Mouse (Mus musculus) gastrocnemius, postnatal 25 days (tissue): ENCODE results near the gene Ranbp2. TPM values are rescaled to one million over a fixed set of nuclear protein-coding genes. Genes with fewer than 3 reads are reported as not detected.

Experiments
- DNase-seq: peaks from one replicate; pipeline ENCODE4 v3.0.0; 2022
- long read RNA-seq, 2 experiments: library from polyadenylated mRNA; stranded (forward); transcript quantifications; one replicate each; pipeline ENCODE4 v2.0.0; 2021
- total RNA-seq, 2 experiments: library from RNA; stranded (reverse); gene quantifications; 1 replicate in 1 of 2; 2 replicates in 1 of 2; pipeline ENCODE4 v1.2.3; 2021

Gene Ranbp2
- total RNA-seq = 10 to 100 TPM; 39.5 to 40.1 TPM
- long read RNA-seq, experiment 1, full-length matches to known transcripts = 1 of 7 reads
- long read RNA-seq, experiment 1, partial matches to known transcripts = 3 of 7 reads
- long read RNA-seq, experiment 1, other reads (novel, unspliced or antisense) = 3 of 7 reads
- long read RNA-seq, experiment 2, full-length matches to known transcripts = 1 of 7 reads
- long read RNA-seq, experiment 2, partial matches to known transcripts = 5 of 7 reads
- long read RNA-seq, experiment 2, other reads (novel, unspliced or antisense) = 1 of 7 reads

DNA sequence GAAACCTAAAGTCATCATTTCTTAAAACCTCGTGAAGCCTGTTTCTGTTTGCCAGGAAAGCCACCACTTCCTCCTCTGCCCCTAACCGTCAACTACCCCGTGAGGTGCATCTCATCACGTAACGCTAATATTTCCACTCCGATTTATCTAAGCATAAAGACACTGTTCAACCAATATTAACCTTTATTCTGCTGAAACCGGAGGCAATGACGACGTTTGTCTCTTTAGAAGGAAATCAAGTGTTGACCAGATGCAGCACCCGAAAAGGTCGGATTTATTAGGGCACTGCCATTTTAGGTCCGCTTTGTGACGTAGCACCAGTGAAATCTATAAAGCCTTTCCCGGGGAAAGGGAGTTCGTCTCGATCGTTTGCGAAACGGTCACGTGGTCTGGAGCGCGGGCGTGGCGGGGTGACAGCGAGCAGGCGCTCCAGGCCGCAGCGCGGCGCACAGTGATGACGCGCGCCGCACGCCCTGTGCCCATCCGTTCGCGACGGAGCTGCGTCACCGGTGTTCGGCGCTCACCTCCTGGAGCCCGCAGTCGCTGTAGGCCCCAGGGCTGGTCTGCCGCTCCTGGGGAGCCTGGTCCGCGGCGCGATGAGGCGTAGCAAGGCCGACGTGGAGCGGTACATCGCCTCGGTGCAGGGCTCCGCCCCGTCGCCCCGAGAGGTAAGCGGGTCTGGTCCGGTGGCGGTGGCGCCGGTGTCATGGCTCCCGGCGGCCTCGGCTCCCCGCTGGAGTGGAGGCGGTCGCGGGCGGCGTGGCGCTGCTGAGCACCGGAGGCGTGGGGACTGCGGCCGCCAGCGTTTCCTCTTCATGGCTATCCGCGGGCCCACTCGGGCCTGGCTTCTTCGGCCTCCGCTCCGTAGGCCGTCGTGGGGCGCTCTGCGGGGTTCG lies at the start of gene Ranbp2:
TSS of gene Ranbp2 (plus strand) at position 537 of the 896 bp plus-strand sequence.
- DNase-seq = peak; percentile 98

DNA sequence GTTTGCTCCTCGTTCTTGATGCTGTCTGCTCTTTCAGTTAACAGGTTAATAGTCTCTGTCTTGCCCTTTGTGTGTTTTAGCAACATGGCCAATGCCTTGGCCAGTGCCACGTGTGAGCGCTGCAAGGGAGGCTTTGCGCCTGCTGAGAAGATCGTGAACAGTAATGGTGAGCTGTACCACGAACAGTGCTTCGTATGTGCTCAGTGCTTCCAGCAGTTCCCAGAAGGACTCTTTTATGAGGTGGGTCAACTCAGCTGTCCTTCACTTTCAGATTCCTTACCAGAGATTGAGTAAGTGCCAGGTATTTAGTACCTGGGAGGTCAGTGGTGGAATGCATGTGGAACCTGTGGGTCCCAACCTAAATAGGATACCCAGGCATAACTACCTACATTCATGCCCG lies 47.8 kb upstream of the Ranbp2 start:
- DNase-seq = no peak

DNA sequence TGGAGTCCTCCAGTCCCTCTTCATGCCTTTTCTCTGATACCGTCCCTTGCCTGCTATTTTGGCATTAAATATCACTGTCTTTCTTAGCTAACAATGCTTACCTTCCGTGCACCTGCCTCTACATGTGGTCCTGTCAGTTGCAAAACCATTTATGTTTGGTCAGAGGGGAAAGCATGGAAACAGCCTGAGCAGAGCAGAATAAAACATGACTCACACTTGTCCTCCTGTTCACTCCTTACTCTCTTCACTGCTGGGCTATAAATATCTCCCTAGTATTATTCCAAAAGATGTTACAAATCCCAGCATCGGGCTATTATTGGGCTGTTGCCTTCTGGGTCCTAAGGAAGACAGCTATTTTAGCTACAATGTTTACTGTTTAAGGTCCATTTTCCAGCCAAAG lies 44.9 kb upstream of the Ranbp2 start:
- DNase-seq = no peak

DNA sequence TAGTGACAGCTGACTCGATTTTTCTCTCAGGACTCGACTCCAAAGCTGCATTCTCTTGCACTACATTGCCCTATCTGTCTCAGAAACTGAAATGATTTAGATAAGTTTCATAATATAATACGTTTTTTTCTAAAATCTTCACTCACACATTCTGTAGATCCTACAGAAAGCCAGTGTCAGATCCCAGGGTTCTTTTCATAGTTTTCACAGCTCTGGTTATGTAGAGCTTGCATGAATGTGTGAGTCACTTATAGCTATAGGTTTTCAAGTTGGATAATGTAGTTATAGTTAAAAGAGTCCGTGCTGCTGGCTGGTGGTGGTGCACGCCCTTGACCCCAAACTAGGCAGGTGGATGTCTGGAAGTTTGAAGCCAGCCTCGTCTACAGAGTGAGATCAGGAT lies 42.1 kb upstream of the Ranbp2 start:
- no peak for DNase-seq

DNA sequence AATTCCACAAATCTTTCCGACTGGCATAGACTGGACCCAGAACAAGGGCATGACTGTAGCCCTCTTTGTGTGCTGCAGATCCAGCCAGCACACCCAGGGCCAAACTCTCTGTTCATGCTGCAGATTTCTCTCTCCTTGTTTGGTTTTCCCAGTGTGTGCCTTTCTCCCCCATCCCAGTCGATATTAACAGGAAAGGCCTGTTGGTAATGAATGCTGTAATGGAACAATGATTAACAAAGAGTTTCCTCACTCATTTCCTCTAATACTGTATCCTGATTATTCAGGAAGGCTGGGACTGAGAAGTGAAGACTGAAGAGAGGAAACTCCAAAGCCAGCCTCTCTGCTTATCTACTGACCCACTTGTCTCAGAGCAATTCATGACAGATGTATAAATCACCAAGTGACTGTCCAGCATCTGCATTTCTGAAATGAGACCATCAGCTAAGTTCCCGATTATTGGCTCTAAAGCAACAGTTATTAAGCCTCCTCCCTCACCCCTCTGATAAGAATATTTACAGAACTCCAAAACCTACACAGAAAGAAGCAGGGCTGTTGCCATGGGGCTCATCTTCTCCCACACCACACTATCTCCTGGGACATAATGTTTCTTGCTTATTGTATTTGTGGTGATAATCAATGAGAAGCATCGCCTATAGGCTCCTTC lies 41.3 kb upstream of the Ranbp2 start:
- no peak for DNase-seq

DNA sequence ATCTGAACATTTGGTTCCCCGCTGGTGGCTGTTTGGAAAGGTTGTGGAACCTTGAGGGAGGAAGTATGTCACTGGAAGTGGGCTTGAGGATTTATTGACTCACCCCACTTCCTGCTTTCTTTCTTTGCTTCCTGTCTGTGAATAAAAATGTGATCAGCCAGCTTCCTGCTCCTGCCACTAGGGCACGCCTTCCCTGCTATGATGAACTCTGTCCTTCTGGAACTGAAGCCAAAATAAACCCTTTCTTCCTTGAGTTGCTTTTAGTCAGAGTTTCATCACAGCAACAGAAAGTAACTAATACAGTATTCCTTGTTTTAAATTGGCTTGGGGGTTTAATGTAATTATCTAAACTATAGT lies 40.8 kb upstream of the Ranbp2 start:
- no peak for DNase-seq

DNA sequence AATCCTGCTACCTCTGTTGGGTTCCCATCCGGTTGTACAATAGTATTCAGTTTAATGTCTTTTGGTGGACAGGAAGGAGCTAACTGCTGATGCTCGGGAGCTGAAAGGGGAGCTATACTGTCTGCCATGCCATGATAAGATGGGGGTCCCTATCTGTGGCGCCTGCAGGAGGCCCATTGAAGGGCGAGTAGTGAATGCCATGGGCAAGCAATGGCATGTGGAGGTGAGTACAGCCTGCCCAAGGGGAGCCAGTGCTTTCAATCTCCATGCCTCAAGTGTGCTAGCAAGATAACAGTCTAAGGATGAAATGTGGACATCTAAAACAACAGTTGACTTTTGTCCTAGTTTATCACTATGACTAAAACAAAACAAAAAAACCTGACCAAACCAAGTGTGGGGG lies 34.4 kb upstream of the Ranbp2 start:
- DNase-seq = no peak

DNA sequence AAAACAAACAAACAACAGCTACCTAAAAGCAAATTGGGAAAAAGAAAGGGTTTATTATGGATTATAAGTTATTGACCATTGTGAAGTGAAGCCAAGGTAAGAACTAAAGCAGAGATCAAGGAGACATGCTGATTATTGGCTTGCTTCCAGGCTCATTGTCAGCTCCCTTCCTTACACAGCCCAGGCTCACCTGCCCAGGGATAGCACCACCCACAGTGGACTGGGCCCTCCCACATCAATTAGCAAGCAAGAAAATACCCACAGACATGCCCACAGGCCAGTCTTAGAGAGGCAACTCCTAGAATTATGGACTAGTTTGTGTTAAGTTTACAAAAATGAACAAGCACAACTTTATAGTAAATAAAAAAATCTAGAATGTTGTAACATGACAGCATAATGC lies 33.9 kb upstream of the Ranbp2 start:
- no peak for DNase-seq

DNA sequence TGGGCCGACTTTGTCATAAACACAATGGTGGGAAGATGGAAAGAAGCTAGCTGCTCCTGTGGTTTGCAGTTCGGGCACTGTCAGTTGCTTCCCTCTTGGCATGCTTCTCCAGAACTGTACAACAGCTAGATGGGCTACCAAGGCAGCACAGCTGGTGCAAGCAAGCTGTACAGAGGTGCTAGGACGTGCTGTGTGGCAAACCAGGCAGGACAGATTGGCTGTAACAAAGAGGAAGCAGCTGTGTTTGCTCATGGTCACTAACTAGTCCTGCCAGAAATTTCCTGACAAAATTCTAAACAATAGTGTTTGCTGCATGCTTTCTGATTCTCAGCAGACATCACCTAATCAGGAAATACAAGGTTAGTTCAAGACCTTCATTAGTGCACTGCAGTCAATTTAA lies 30.0 kb upstream of the Ranbp2 start:
- no peak for DNase-seq

DNA sequence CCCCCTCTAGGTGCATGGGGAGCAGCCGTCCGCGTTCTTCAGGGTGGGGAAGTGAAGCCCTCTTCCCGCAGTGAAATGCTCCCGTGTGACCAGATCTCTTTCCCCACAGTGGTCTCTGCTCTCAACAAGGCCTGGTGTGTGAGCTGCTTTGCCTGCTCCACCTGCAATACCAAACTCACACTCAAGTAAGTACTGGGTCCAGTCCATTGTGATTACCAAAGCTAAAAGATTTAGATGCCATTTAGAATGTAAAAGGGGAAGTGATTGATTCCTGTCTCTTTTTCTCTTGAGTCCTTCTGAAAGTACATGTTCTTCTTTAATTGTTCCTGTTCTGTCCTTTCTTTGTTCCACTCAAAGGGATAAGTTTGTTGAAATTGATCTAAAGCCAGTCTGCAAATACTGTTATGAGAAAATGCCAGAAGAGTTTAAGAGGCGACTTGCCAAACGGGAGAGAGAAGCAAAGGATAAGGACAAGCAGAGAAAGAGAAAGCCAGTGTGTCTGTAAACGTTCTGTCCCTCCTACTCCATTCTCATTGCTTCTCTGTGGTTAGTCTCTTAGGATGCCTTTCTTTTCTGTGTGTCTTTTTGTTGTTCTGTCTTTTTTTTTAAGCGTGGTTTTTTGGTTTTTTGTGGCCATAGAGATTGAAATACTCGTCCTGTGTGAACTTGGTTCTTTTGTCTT lies 28.3 kb upstream of the Ranbp2 start:
- DNase-seq = no peak

DNA sequence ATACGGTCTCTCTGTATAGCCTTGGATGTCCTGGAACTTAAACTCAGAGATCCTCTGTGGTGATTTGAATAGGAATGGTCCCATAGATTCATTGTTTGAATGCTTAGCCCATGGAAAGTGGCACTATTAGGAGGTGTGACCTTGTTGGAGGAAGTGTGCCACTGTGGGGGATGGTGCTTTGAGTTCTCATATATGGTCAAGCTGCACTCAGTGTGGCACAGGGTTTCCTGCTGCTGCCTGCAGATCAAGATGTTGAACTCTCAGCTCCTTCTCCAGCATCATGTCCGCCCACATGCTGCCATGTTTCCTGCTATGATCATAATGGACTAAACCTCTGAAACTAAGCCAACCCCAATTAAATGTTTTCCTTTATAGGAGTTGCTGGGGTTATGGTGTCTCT lies 18.8 kb upstream of the Ranbp2 start:
- no peak for DNase-seq

DNA sequence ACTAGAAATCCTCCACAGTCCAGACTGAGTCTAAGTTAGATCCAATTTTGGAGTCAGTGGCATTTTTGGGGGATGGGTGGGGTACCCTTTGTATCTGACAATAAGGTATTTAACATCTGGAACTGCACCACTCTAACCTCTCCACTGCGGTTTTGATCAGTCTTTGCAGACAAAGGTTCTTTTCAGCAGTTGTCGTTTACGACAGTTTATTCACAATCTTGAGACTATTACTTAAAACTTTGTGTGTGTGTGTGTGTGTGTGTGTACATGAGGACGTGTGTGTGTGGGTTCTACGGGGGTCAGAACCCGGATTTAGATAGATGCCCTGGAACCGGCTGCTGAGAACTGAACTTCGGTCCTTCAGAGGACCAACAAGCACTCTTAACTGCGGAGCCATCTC lies 870 bp upstream of the Ranbp2 start:
- no peak for DNase-seq

DNA sequence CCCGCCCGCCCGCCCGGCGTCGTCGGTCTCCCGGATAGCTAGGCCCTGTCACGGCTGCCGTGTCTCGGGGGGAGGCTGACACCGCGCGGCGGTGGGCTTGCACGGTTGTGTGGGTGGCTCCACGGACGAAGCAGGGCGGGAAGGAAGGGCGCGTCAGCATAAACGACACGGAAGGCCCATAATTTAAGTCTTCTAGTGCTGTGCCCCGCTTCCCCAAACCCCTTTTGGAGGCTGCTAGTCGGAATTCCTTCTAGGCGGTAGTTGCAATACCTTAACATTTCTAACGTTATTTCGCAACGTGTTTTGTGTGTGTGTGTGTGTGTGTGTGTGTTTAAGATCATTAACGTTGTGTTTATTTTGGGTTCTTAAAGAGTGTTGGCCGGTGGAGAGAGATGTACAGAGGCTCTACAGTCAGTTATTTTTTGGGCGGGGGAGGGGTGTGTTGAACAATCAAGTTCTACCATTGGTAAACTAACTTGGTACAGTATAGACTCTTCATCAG lies 611 bp downstream of the Ranbp2 start:
- DNase-seq = no peak

DNA sequence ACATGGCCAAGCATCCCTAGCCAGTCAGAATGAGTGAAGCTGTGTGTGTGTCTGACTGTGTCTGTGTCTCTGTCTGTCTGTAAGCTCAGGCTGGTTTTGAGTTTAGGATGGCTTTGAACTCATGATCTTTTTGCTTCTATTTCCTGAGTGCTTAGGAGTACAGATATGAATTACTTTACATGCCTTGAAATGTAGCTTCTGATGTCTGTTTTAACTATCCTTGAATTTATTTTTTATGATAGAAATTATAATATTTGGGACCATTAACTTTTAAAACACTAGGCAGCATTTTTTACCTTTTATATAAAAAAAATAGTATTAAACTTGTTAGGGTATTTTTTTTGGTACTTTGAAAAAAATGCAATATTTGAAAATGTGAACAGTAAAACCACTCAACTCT lies 4.9 kb downstream of the Ranbp2 start:
- DNase-seq = no peak

DNA sequence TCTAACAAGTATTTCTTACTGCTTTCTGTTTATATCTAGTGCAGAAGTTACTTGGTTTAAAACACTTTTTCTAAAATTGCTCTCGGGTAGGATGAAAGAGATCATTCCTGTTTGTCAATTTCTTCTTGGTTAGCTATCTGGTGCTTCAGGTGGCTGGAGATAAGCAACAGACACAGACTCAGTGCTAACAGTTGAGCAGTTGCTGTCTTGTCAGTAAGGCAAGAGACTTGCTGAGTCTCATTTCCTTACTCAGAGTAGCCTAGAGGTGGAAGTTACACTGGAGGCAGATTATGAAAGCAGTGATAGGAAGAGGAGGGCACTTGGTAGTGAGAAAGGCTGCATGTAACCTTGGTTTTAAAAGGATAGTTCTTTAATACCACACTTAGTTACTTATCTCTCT lies 5.5 kb downstream of the Ranbp2 start:
- DNase-seq = no peak

DNA sequence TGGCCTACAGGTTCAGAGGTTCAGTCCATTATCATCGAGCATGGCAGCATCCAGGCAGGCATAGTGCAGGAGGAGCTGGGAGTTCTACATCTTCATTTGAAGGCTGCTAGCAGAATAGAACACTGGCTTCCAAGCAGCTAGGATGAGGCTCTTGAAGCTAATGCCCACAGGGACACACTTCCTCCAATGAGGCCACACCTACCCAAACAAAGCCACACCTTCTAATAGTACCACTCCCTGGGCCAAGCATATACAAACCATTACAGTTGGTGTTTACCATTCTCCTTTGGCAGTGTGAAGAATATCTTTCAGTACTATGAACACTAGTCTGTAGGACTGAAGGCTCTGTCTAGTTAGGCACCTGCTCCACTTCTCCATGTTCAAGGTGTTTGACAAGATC lies 13.2 kb downstream of the Ranbp2 start:
- no peak for DNase-seq

DNA sequence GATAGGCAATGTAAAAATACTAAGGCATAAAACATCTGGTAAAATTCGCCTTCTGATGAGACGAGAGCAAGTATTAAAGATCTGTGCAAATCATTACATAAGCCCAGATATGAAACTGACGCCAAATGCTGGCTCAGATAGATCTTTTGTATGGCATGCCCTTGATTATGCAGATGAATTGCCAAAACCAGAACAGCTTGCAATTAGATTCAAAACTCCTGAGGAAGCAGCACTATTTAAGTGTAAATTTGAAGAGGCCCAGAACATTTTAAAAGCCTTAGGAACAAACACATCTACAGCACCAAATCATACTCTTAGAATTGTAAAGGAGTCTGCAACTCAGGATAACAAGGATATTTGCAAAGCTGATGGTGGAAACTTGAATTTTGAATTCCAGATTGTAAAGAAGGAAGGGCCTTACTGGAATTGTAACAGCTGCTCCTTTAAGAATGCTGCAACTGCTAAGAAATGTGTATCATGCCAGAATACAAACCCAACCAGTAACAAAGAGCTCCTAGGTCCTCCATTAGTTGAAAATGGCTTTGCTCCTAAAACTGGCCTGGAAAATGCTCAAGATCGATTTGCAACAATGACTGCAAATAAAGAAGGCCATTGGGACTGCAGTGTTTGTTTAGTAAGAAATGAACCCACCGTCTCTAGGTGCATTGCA lies 30.5 kb downstream of the Ranbp2 start:
- no peak for DNase-seq

DNA sequence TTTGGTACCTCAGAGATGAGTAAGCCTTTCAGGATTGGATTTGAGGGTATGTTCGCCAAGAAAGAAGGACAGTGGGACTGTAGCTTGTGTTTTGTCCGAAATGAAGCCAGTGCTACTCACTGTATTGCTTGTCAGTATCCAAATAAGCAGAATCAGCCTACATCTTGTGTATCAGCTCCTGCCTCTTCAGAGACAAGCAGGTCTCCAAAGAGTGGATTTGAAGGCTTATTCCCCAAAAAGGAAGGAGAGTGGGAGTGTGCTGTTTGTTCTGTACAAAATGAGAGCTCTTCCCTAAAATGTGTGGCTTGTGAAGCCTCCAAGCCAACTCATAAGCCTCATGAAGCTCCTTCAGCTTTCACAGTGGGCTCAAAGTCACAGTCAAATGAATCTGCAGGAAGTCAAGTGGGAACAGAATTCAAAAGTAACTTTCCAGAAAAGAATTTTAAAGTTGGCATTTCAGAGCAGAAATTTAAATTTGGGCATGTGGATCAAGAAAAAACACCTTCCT lies 31.4 kb downstream of the Ranbp2 start:
- DNase-seq = no peak

DNA sequence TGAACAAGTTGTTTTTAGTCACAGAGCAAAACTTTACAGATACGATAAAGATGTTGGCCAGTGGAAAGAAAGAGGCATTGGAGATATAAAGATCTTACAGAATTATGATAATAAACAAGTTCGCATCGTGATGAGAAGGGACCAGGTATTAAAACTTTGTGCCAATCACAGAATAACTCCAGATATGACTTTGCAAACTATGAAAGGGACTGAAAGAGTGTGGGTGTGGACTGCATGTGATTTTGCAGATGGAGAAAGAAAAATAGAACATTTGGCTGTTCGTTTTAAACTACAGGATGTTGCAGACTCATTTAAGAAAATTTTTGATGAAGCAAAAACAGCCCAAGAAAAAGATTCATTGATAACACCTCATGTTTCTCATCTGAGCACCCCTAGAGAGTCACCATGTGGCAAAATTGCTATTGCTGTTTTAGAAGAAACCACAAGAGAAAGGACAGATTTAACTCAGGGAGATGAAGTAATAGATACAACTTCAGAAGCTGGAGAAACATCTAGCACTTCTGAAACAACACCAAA lies 33.3 kb downstream of the Ranbp2 start:
- DNase-seq = no peak

DNA sequence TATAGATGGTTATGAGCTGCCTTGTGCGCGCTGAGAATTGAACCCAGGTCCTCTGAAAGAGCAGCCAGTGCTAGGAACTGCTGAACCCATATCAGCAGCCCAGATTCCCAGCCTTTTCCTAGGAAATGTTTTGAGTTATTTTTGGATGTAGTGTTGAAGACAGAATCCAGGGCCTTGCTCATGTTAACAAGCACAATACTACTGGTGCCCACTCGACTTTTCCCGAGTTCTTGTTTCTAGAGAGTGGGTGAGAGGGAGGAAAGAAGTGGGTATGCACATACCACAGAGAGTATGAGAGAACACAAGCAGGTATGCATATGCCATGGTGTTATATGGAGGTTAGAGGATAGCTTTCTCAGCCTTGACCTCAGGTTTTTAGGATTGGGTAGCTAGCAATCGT lies 44.3 kb downstream of the Ranbp2 start:
- no peak for DNase-seq

DNA sequence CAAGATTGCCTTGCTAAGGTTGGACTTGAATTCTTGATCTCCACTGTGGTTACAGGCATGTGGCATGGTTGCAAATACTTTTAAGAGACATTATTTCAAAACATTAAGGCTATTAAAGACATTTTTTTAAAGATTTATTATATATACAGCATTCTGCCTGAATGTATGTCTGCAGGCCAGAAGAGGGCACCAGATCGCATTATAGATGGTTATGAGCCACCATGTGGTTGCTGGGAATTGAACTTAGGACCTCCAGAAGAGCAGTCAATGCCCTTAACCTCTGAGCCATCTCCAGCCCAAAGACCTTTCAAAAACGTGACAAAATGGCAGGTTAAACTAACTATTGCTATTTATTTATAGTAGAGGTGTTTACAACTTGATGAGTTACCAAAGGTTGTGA lies 48.9 kb downstream of the Ranbp2 start:
- no peak for DNase-seq
